Mouse (Mus musculus): ENCODE measurements around the gene Dgkz.

DNA sequence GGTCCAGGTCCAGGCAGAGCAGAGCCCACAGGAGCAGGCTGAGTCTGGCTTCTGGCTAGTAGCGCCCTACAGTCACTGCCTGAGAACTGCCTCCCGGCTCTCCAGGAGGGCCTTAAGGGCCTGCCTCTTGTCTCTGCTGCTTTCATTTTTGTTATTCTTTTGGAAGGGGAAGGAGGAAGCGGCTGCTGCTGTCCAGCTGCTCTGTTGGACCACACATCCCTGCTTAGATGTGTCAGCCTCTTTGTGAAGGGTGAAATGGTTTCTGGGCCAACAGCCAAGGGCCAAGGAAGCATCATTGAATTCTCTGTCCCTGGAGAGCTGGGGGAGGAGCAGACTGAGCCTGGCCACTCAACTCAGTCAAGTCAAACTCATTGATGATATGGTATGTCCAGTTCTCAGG lies 41.3 kb upstream of the Dgkz start:
- TF ChIP-seq POLR2A (IDR thresholded peaks at IDR 0.05; ENCODE audit: low read depth, low read length) (no peak), CTCF (conservative IDR thresholded peaks at IDR 0.05; ENCODE audit: insufficient read depth, insufficient read length, low read depth, low read length) (no peak)

Measured in kidney, adult 2 months (tissue).